ENCODE assay signal across 8 mouse cellular contexts in genomic region chr7:44855036-44855435, GRCm38 (mm10). TPM values are rescaled to one million over a fixed set of nuclear protein-coding genes. Genes with fewer than 3 reads are reported as not detected.
A peak's percentile ranks its signal among the peaks of the same experiment; 100 is the strongest.
DNase-seq lines count a peak whose midpoint lies in the region; ATAC-seq and TF ChIP-seq lines count a peak whose summit lies in the region.

No protein-coding gene starts in this region.

- H3K4me1 ChIP-seq in erythroblast, embryonic 14.5 days (ENCODE audit: control insufficient read depth) = peaks cover 98% of the 10 kb centered on the region
- peaks cover 23% of the 10 kb centered on the region; the same call in 1 of the 2 replicates for H3K4me1 ChIP-seq in spleen, adult 2 months (ENCODE audit: control insufficient read depth, insufficient read depth, insufficient read length)
- peaks cover 82% of the 10 kb centered on the region for H3K4me1 ChIP-seq in liver, embryonic 12.5 days

- peak overlapping the region; percentile 96 for H3K27ac ChIP-seq in spleen, adult 2 months (ENCODE audit: insufficient read depth, low read length)
- H3K27ac ChIP-seq in liver, embryonic 12.5 days = peak overlapping the region; percentile 97

- TF ChIP-seq POLR2A in spleen, adult 2 months (IDR thresholded peaks at IDR 0.05; ENCODE audit: low read depth, low read length) = no peak

- H3K4me2 ChIP-seq in liver, embryonic 12.5 days = peak overlapping the region; percentile 89

- peaks cover 46% of the 10 kb centered on the region for H3K36me3 ChIP-seq in erythroblast, embryonic 14.5 days (ENCODE audit: control insufficient read depth)
- H3K36me3 ChIP-seq in spleen, adult 2 months (ENCODE audit: control insufficient read depth, insufficient read depth, low read length) = no peaks in the 10 kb centered on the region
- H3K36me3 ChIP-seq in liver, embryonic 12.5 days = peaks cover 36% of the 10 kb centered on the region

- no peak for DNase-seq in spleen, adult 2 months (ENCODE audit: low read depth in 1 of 2, low spot score in 2 of 2)
- DNase-seq in spleen, adult 12 weeks (ENCODE audit: low spot score) = no peak
- peak; percentile 55 for DNase-seq in thymus, postnatal 4 days
- DNase-seq in adrenal gland, postnatal 4 days (ENCODE audit: low spot score in 2 of 2) = no peak

- 35% methylated on average over 10 of the region's 10 CpGs for WGBS in spleen, adult 2 months
- whole genome bisulfite sequencing in liver, embryonic 12.5 days (ENCODE audit: insufficient replicate concordance) = 42% methylated on average over 10 of the region's 10 CpGs

- peak overlapping the region; percentile 73 for H3K4me3 ChIP-seq in erythroblast, embryonic 14.5 days (replicated peaks)
- peak overlapping the region; percentile 92 for H3K4me3 ChIP-seq in spleen, adult 2 months (ENCODE audit: extremely low read depth, insufficient read depth, insufficient read length)
- peak overlapping the region; percentile 72 for H3K4me3 ChIP-seq in liver, embryonic 12.5 days

- no peaks in the 10 kb centered on the region for H3K9me3 ChIP-seq in erythroblast, embryonic 14.5 days (ENCODE audit: control insufficient read depth, low read length)
- no peaks in the 10 kb centered on the region for H3K9me3 ChIP-seq in liver, embryonic 12.5 days (replicated peaks)

- no peak for ATAC-seq in erythroblast, adult 5-6 weeks (replicated peaks; ENCODE audit: low FRiP score, poor library complexity, severe bottlenecking)
- no peak for ATAC-seq in liver, embryonic 12.5 days
- no peak for ATAC-seq in megakaryocyte-erythroid progenitor cell, adult 5-6 weeks (replicated peaks; ENCODE audit: low FRiP score, low TSS enrichment, poor library complexity, severe bottlenecking)

- TF ChIP-seq CTCF in spleen, adult 2 months (IDR thresholded peaks at IDR 0.05; ENCODE audit: extremely low read depth, insufficient read depth, insufficient read length, insufficient replicate concordance) = no peak

- H3K27me3 ChIP-seq in erythroblast, embryonic 14.5 days (ENCODE audit: control insufficient read depth) = no peaks in the 10 kb centered on the region
- H3K27me3 ChIP-seq in spleen, adult 2 months (ENCODE audit: control insufficient read depth, insufficient read depth, low read length) = no peaks in the 10 kb centered on the region
- H3K27me3 ChIP-seq in liver, embryonic 12.5 days (replicated peaks) = no peaks in the 10 kb centered on the region

- peak overlapping the region; percentile 90 for H3K9ac ChIP-seq in liver, embryonic 12.5 days

RNA-seq across cellular contexts. Expression of gene Pnkp, which starts 1.9 kb away (rescaled TPM):
- 4.5 and 5.5 TPM in 2 replicates for polyA plus RNA-seq in erythroblast, embryonic 14.5 days (2012)
- 17.3 and 43.3 TPM in 2 replicates for total RNA-seq in erythroblast, adult 5-6 weeks (2015; ENCODE audit: low replicate concordance)
- 26.8 and 32.5 TPM in 2 replicates for total RNA-seq in erythroblast, adult 5-6 weeks (2017; ENCODE audit: low replicate concordance)
- polyA plus RNA-seq in spleen, adult 2 months (2012; rRNA removed) = 67.3 and 84.9 TPM in 2 replicates
- 26.1 and 26.7 TPM in 2 replicates for polyA plus RNA-seq in liver, embryonic 12.5 days (2016; fragmentation: Nextera tagmentation; extraction: Ambion mirVana)
- total RNA-seq in megakaryocyte-erythroid progenitor cell, adult 5-6 weeks (2014; fragmentation: Nextera tagmentation) = 25.2 and 58.9 TPM in 2 replicates
- total RNA-seq in megakaryocyte-erythroid progenitor cell, adult 5-6 weeks (2017) = 18.4 and 30.5 TPM in 2 replicates
- total RNA-seq in adrenal gland, postnatal 4 days (2021) = 10 to 100 TPM; 50.8 to 54.6 TPM

RNA-seq across cellular contexts. Expression of gene Tbc1d17, which starts 6.2 kb away (rescaled TPM):
- polyA plus RNA-seq in erythroblast, embryonic 14.5 days (2012) = 7.7 and 10.0 TPM in 2 replicates
- 15.8 and 21.3 TPM in 2 replicates for total RNA-seq in erythroblast, adult 5-6 weeks (2015; ENCODE audit: low replicate concordance)
- total RNA-seq in erythroblast, adult 5-6 weeks (2017; ENCODE audit: low replicate concordance) = 33.6 and 77.5 TPM in 2 replicates
- 68.4 and 91.7 TPM in 2 replicates for polyA plus RNA-seq in spleen, adult 2 months (2012; rRNA removed)
- 34.4 and 39.6 TPM in 2 replicates for polyA plus RNA-seq in liver, embryonic 12.5 days (2016; fragmentation: Nextera tagmentation; extraction: Ambion mirVana)
- 26.7 and 61.9 TPM in 2 replicates for total RNA-seq in megakaryocyte-erythroid progenitor cell, adult 5-6 weeks (2014; fragmentation: Nextera tagmentation)
- 13.7 and 49.6 TPM in 2 replicates for total RNA-seq in megakaryocyte-erythroid progenitor cell, adult 5-6 weeks (2017)
- 10 to 100 TPM; 87.9 to 92.0 TPM for total RNA-seq in adrenal gland, postnatal 4 days (2021)

RNA-seq across cellular contexts. Expression of gene Akt1s1, which starts 6.2 kb away (rescaled TPM):
- polyA plus RNA-seq in erythroblast, embryonic 14.5 days (2012) = 33.5 and 36.8 TPM in 2 replicates
- 6.5 and 7.1 TPM in 2 replicates for total RNA-seq in erythroblast, adult 5-6 weeks (2015; ENCODE audit: low replicate concordance)
- 19.7 and 43.3 TPM in 2 replicates for total RNA-seq in erythroblast, adult 5-6 weeks (2017; ENCODE audit: low replicate concordance)
- 67.8 and 105 TPM in 2 replicates for polyA plus RNA-seq in spleen, adult 2 months (2012; rRNA removed)
- polyA plus RNA-seq in liver, embryonic 12.5 days (2016; fragmentation: Nextera tagmentation; extraction: Ambion mirVana) = 42.7 and 45.3 TPM in 2 replicates
- 21.1 and 23.7 TPM in 2 replicates for total RNA-seq in megakaryocyte-erythroid progenitor cell, adult 5-6 weeks (2014; fragmentation: Nextera tagmentation)
- 19.2 and 24.5 TPM in 2 replicates for total RNA-seq in megakaryocyte-erythroid progenitor cell, adult 5-6 weeks (2017)
- total RNA-seq in adrenal gland, postnatal 4 days (2021) = 100 to 1,000 TPM; 119 to 134 TPM

RNA-seq across cellular contexts. Expression of gene Ptov1, which starts 14.6 kb away (rescaled TPM):
- polyA plus RNA-seq in erythroblast, embryonic 14.5 days (2012) = 7.3 and 8.9 TPM in 2 replicates
- 6.9 and 8.1 TPM in 2 replicates for total RNA-seq in erythroblast, adult 5-6 weeks (2015; ENCODE audit: low replicate concordance)
- 8.8 and 12.1 TPM in 2 replicates for total RNA-seq in erythroblast, adult 5-6 weeks (2017; ENCODE audit: low replicate concordance)
- 66.2 and 77.3 TPM in 2 replicates for polyA plus RNA-seq in spleen, adult 2 months (2012; rRNA removed)
- 114 and 121 TPM in 2 replicates for polyA plus RNA-seq in liver, embryonic 12.5 days (2016; fragmentation: Nextera tagmentation; extraction: Ambion mirVana)
- total RNA-seq in megakaryocyte-erythroid progenitor cell, adult 5-6 weeks (2014; fragmentation: Nextera tagmentation) = 79.6 and 88.8 TPM in 2 replicates
- total RNA-seq in megakaryocyte-erythroid progenitor cell, adult 5-6 weeks (2017) = 19.6 and 40.9 TPM in 2 replicates
- 100 to 1,000 TPM; 385 to 394 TPM for total RNA-seq in adrenal gland, postnatal 4 days (2021)

RNA-seq across cellular contexts. Expression of gene Med25, which starts 37.5 kb away (rescaled TPM):
- 46.3 and 51.9 TPM in 2 replicates for polyA plus RNA-seq in erythroblast, embryonic 14.5 days (2012)
- total RNA-seq in erythroblast, adult 5-6 weeks (2015; ENCODE audit: low replicate concordance) = 6.5 and 8.4 TPM in 2 replicates
- total RNA-seq in erythroblast, adult 5-6 weeks (2017; ENCODE audit: low replicate concordance) = 3.2 and 5.3 TPM in 2 replicates
- 113 and 136 TPM in 2 replicates for polyA plus RNA-seq in spleen, adult 2 months (2012; rRNA removed)
- polyA plus RNA-seq in liver, embryonic 12.5 days (2016; fragmentation: Nextera tagmentation; extraction: Ambion mirVana) = 60.4 and 61.0 TPM in 2 replicates
- total RNA-seq in megakaryocyte-erythroid progenitor cell, adult 5-6 weeks (2014; fragmentation: Nextera tagmentation) = 42.0 and 71.7 TPM in 2 replicates
- total RNA-seq in megakaryocyte-erythroid progenitor cell, adult 5-6 weeks (2017) = 12.1 and 18.1 TPM in 2 replicates
- total RNA-seq in adrenal gland, postnatal 4 days (2021) = 100 to 1,000 TPM; 117 to 121 TPM
